Mouse (Mus musculus) testis, postnatal 10 days (tissue): ENCODE data around the gene Pdap1.
A peak's percentile ranks its signal among the peaks of the same experiment; 100 is the strongest.
"Not testable (repeated sequence)": the region's sequence is repeated elsewhere in the genome, so short reads cannot be mapped to it uniquely, and the experiment has no call there.

Experiments
- DNase-seq: peaks from one replicate; pipeline ENCODE4 v3.0.0; 2021; ENCODE audit warnings: low spot score

The Pdap1 gene

GRCm38 (mm10) chr5:145139571-145140519 is at the start of gene Pdap1, which contains the start of gene Bud31:
Gene Pdap1, minus strand, starts transcription at chr5:145140238.
Gene Bud31, plus strand, starts transcription at chr5:145140362.
- peak; percentile 97 for DNase-seq

- DNase-seq: no peak
Observed at GRCm38 (mm10) chr5:145189416-145189815, 49.4 kb upstream of the Pdap1 start.

- DNase-seq: no peak
Observed at GRCm38 (mm10) chr5:145185244-145185643, 45.2 kb upstream of the Pdap1 start.

- no peak for DNase-seq
Observed at GRCm38 (mm10) chr5:145178461-145178980, 38.5 kb upstream of the Pdap1 start.

- DNase-seq: no peak
Observed at GRCm38 (mm10) chr5:145167306-145167661, 27.2 kb upstream of the Pdap1 start.

GRCm38 (mm10) chr5:145166536-145167305 is 26.7 kb upstream of the Pdap1 start, which contains the start of the genes Ptcd1 and Cpsf4:
Gene Ptcd1, minus strand, starts transcription at chr5:145167108.
Gene Cpsf4, plus strand, starts transcription at chr5:145167213.
- DNase-seq: peak; percentile 98

GRCm38 (mm10) chr5:145165184-145165583 is 25.1 kb upstream of the Pdap1 start:
- DNase-seq: no peak

- DNase-seq: no peak
Observed at GRCm38 (mm10) chr5:145164710-145165109, 24.7 kb upstream of the Pdap1 start.

GRCm38 (mm10) chr5:145161361-145161760 is 21.3 kb upstream of the Pdap1 start:
- DNase-seq: no peak

- no peak for DNase-seq
Observed at GRCm38 (mm10) chr5:145152690-145153089, 12.7 kb upstream of the Pdap1 start.

- no peak for DNase-seq
Observed at GRCm38 (mm10) chr5:145149294-145149693, 9.3 kb upstream of the Pdap1 start.

GRCm38 (mm10) chr5:145147748-145148147 is 7.7 kb upstream of the Pdap1 start:
- DNase-seq: no peak

- DNase-seq: no peak
Observed at GRCm38 (mm10) chr5:145140611-145141010, 573 bp upstream of the Pdap1 start.

GRCm38 (mm10) chr5:145138836-145139235 is 1.2 kb downstream of the Pdap1 start:
- no peak for DNase-seq

- DNase-seq: not testable (repeated sequence)
Observed at GRCm38 (mm10) chr5:145133275-145133674, 6.8 kb downstream of the Pdap1 start.

GRCm38 (mm10) chr5:145130995-145131394 is 9.0 kb downstream of the Pdap1 start:
- DNase-seq: no peak

- DNase-seq: peak; percentile 65
Observed at GRCm38 (mm10) chr5:145130191-145130590, 9.8 kb downstream of the Pdap1 start.

- DNase-seq: not testable (repeated sequence)
Observed at GRCm38 (mm10) chr5:145129773-145130172, 10.3 kb downstream of the Pdap1 start.

- peak; percentile 70 for DNase-seq
Observed at GRCm38 (mm10) chr5:145129124-145129523, 10.9 kb downstream of the Pdap1 start.

GRCm38 (mm10) chr5:145126580-145126979 is 13.5 kb downstream of the Pdap1 start:
- DNase-seq: no peak

- no peak for DNase-seq
Observed at GRCm38 (mm10) chr5:145123396-145123795, 16.6 kb downstream of the Pdap1 start.

GRCm38 (mm10) chr5:145120921-145121320 is 19.1 kb downstream of the Pdap1 start:
- no peak for DNase-seq
